Mouse (Mus musculus) lung, adult 2 months (tissue): ENCODE data around the gene Tyms.

Source experiments
- CTCF ChIP-seq: fragments of 200-500 bp; IDR thresholded peaks from 2 replicates; pipeline ENCODE4 v1.5.1; 2011; ENCODE audit warnings: mild to moderate bottlenecking, low read length, control low read depth; ENCODE audit not compliant: insufficient read depth
- POLR2A ChIP-seq: fragments of 200-500 bp; IDR thresholded peaks from 2 replicates; pipeline ENCODE4 v1.6.1; 2011; ENCODE audit warnings: low read depth, mild to moderate bottlenecking, control low read depth, low read length, borderline replicate concordance; ENCODE audit errors: extremely low read depth

- no peak for TF ChIP-seq CTCF
- TF ChIP-seq POLR2A: no peak
Observed at GRCm38 (mm10) chr5:30104841-30105667, 31.6 kb upstream of the Tyms start, which contains the start of gene Garem2.
